8 mouse cellular contexts compared by ENCODE assay signal in the genomic region with DNA sequence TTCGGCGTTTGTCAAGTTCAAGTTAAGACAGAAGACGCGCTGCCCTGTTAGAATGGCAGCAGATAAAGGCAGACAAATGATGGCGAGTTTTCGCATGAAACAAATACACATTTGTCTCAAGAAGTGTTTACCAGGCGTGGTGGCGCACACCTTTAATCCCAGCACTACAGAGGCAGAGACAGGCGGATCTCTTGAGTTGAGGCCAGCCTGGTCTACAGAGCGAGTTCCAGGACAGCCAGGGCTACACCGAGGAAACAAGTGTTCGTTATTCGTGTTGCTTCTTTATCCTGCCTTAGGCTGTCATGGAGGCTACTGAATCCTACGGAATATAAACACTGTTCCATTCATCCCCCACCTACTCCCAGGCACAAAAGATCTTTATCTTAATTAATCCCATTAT. TPM values are rescaled to one million over a fixed set of nuclear protein-coding genes. Genes with fewer than 3 reads are reported as not detected.
DNase-seq lines count a peak whose midpoint lies in the region; ATAC-seq and TF ChIP-seq lines count a peak whose summit lies in the region.

No protein-coding gene starts in this region.

- 7% methylated on average over 14 of the region's 14 CpGs for WGBS in cerebellum, adult 2 months
- WGBS in forebrain, embryonic 14.5 days = 7% methylated on average over 14 of the region's 14 CpGs
- WGBS in liver, embryonic 13.5 days (ENCODE audit: insufficient replicate concordance) = 10% methylated on average over 14 of the region's 14 CpGs

- H3K36me3 ChIP-seq in C2C12 (ENCODE audit: control insufficient read depth, insufficient read depth) = peaks cover 15% of the 10 kb centered on the region
- H3K36me3 ChIP-seq in forebrain, embryonic 14.5 days (ENCODE audit: control insufficient read depth, insufficient read depth, low read length) = peaks cover 10% of the 10 kb centered on the region
- peaks cover 11% of the 10 kb centered on the region for H3K36me3 ChIP-seq in liver, embryonic 13.5 days

- peak overlapping the region; percentile 57 for H3K4me3 ChIP-seq in cerebellum, adult 2 months (replicated peaks; ENCODE audit: insufficient read depth, low read depth, low read length)
- peak overlapping the region; percentile 22 for H3K4me3 ChIP-seq in C2C12 (ENCODE audit: insufficient read depth, poor library complexity, severe bottlenecking)
- peak overlapping the region; percentile 84 for H3K4me3 ChIP-seq in forebrain, embryonic 14.5 days (ENCODE audit: low read depth, low read length)
- H3K4me3 ChIP-seq in liver, embryonic 13.5 days (replicated peaks) = peak overlapping the region; percentile 99

- ATAC-seq in forebrain, embryonic 14.5 days = peak; percentile 38
- peak; percentile 43 for ATAC-seq in liver, embryonic 13.5 days (ENCODE audit: low read depth)
- no peak for ATAC-seq in megakaryocyte progenitor cell, adult 5-6 weeks (replicated peaks; ENCODE audit: poor library complexity)

- intact Hi-C loops in gastrocnemius, postnatal 14 days (cut with DNase I; ENCODE audit: low total_unique reads) = no loop called here

- peak overlapping the region; percentile 82 for H3K27ac ChIP-seq in cerebellum, adult 2 months (ENCODE audit: insufficient read depth, low read length)
- H3K27ac ChIP-seq in forebrain, embryonic 14.5 days (ENCODE audit: low read depth, low read length) = peak overlapping the region; percentile 99
- H3K27ac ChIP-seq in liver, embryonic 13.5 days = peak overlapping the region; percentile 97

- no peak for DNase-seq in cerebellum, adult 2 months
- no peak for DNase-seq in cerebellum, adult 11-12 months
- DNase-seq in forebrain, embryonic 14.5 days (ENCODE audit: low spot score) = no peak
- no peak for DNase-seq in liver, embryonic 13.5 days
- no peak for DNase-seq in cerebellum, postnatal 25 days
- no peak for DNase-seq in gastrocnemius, postnatal 14 days

- peak overlapping the region; percentile 58 for H3K4me2 ChIP-seq in forebrain, embryonic 14.5 days (ENCODE audit: low read length)
- peak overlapping the region; percentile 78 for H3K4me2 ChIP-seq in liver, embryonic 13.5 days

- no peak for TF ChIP-seq POLR2A in cerebellum, adult 2 months (IDR thresholded peaks at IDR 0.05; ENCODE audit: borderline replicate concordance, insufficient read depth, low read length)

- no peak for TF ChIP-seq CTCF in cerebellum, adult 2 months (IDR thresholded peaks at IDR 0.05; ENCODE audit: borderline replicate concordance, insufficient read depth, low read depth, low read length)
- TF ChIP-seq CTCF in C2C12 (IDR thresholded peaks at IDR 0.05; ENCODE audit: control insufficient read depth, insufficient read depth, insufficient read length) = no peak

- peaks cover 35% of the 10 kb centered on the region for H3K79me3 ChIP-seq in C2C12 (ENCODE audit: low read depth)

- H3K4me1 ChIP-seq in cerebellum, adult 2 months (ENCODE audit: control insufficient read depth, insufficient read depth, low read length) = no peaks in the 10 kb centered on the region
- peaks cover 6% of the 10 kb centered on the region; the same call in 1 of the 2 replicates for H3K4me1 ChIP-seq in forebrain, embryonic 14.5 days (ENCODE audit: control insufficient read depth, insufficient read depth, low read length)
- peaks cover 23% of the 10 kb centered on the region for H3K4me1 ChIP-seq in liver, embryonic 13.5 days (replicated peaks)

- peak overlapping the region; percentile 63 for H3K9ac ChIP-seq in forebrain, embryonic 14.5 days (ENCODE audit: low read length)
- peak overlapping the region; percentile 97 for H3K9ac ChIP-seq in liver, embryonic 13.5 days

- no peaks in the 10 kb centered on the region for H3K27me3 ChIP-seq in cerebellum, adult 2 months (ENCODE audit: control insufficient read depth, insufficient read depth, low read length)
- no peaks in the 10 kb centered on the region for H3K27me3 ChIP-seq in C2C12 (ENCODE audit: control insufficient read depth, insufficient read depth, insufficient read length)
- no peaks in the 10 kb centered on the region for H3K27me3 ChIP-seq in forebrain, embryonic 14.5 days (replicated peaks; ENCODE audit: control insufficient read depth, insufficient read depth, low read length)
- H3K27me3 ChIP-seq in liver, embryonic 13.5 days = no peaks in the 10 kb centered on the region

- peak overlapping the region; percentile 38 for H3ac ChIP-seq in C2C12 (ENCODE audit: control insufficient read depth, insufficient read length, low read depth)

- H3K79me2 ChIP-seq in C2C12 (ENCODE audit: control insufficient read depth, insufficient read depth) = peaks cover 39% of the 10 kb centered on the region

- H3K9me3 ChIP-seq in forebrain, embryonic 14.5 days (replicated peaks; ENCODE audit: control insufficient read depth, low read length) = no peaks in the 10 kb centered on the region
- H3K9me3 ChIP-seq in liver, embryonic 13.5 days (replicated peaks) = no peaks in the 10 kb centered on the region

TF ChIP-seq in C2C12, 6 proteins besides CTCF, POLR2A, EP300 and RAD21:
- TF ChIP-seq USF1 (IDR thresholded peaks at IDR 0.05; ENCODE audit: low read depth) = no peak
- TF ChIP-seq MYOG (IDR thresholded peaks at IDR 0.05; ENCODE audit: control insufficient read depth, extremely low read depth, insufficient read length) = no peak
- TF ChIP-seq CEBPB (IDR thresholded peaks at IDR 0.05; ENCODE audit: low read depth) = no peak
- no peak for TF ChIP-seq FOSL1 (IDR thresholded peaks at IDR 0.05; ENCODE audit: insufficient read depth, low read length, poor library complexity, severe bottlenecking)
- no peak for TF ChIP-seq MAX (IDR thresholded peaks at IDR 0.05)
- TF ChIP-seq MYOD1 (IDR thresholded peaks at IDR 0.05; ENCODE audit: control insufficient read depth, insufficient read length, low read depth) = no peak

RNA-seq across cellular contexts. Expression of gene Smarca5, which starts 0.6 kb away (rescaled TPM):
- polyA plus RNA-seq in cerebellum, adult 2 months (2012; rRNA removed) = 18.9 and 20.7 TPM in 2 replicates
- 17.4 TPM for polyA plus RNA-seq in C2C12 (2012; fragmentation: generic; extraction: Trizol)
- polyA plus RNA-seq in forebrain, embryonic 14.5 days (2014; fragmentation: Nextera tagmentation; extraction: Ambion mirVana) = 70.3 and 73.6 TPM in 2 replicates
- polyA plus RNA-seq in liver, embryonic 13.5 days (2015; fragmentation: Nextera tagmentation; extraction: Ambion mirVana) = 57.9 and 70.2 TPM in 2 replicates
- 127 and 131 TPM in 2 replicates for total RNA-seq in megakaryocyte progenitor cell, adult 5-6 weeks (2015)
- 162 and 189 TPM in 2 replicates for total RNA-seq in megakaryocyte progenitor cell, adult 5-6 weeks (2017)
- total RNA-seq in gastrocnemius, postnatal 14 days (2021) = 10 to 100 TPM; 29.1 to 30.6 TPM

Comparison
In these comparisons a context has a peak if more than half of its experiments do, and no peak if none do; other contexts are left out.
1. H3K4me3 ChIP-seq: peak in every context shown above with its lines; median percentile 99 in liver, embryonic 13.5 days; 84 in forebrain, embryonic 14.5 days; 57 in cerebellum, adult 2 months; 22 in C2C12.